Mouse (Mus musculus) ES-Bruce4 (cell line): Measurements from ENCODE around the gene Fbrs.
"Not testable (repeated sequence)": the region's sequence is repeated elsewhere in the genome, so short reads cannot be mapped to it uniquely, and the experiment has no call there.

Source experiments
- CTCF ChIP-seq: IDR thresholded peaks from one replicate; pipeline ENCODE4 v1.8.1; 2011; ENCODE audit warnings: low read depth, low read length
- EP300 ChIP-seq: IDR thresholded peaks from 2 replicates; pipeline ENCODE4 v1.6.1; 2011; ENCODE audit warnings: low read depth, low read length; ENCODE audit not compliant: insufficient read depth
- POLR2A ChIP-seq: IDR thresholded peaks from one replicate; pipeline ENCODE4 v1.8.1; 2011; ENCODE audit warnings: low read length; ENCODE audit not compliant: insufficient read depth

GRCm38 (mm10) chr7:127488364-127488763 is 9.4 kb downstream of the Fbrs start:
- not testable (repeated sequence) for TF ChIP-seq CTCF, POLR2A, EP300
